Mouse (Mus musculus) liver, postnatal 0 days (tissue): Measurements from ENCODE around the gene Paqr6.

Experiments
- CTCF ChIP-seq: sonication (generic); IDR thresholded peaks from 2 replicates; pipeline ENCODE4 v1.5.1; 2016; ENCODE audit warnings: antibody characterized with exemption, low read depth
- EP300 ChIP-seq: IDR thresholded peaks from 2 replicates; pipeline ENCODE4 v1.6.1; 2016; ENCODE audit warnings: antibody characterized with exemption, low read depth, mild to moderate bottlenecking

- TF ChIP-seq CTCF (no peak), EP300 (no peak)
Observed at GRCm38 (mm10) chr3:88365705-88366361, 1.4 kb downstream of the Paqr6 start.
